Comparison of ENCODE assay signal across 8 mouse cellular contexts in the genomic region with DNA sequence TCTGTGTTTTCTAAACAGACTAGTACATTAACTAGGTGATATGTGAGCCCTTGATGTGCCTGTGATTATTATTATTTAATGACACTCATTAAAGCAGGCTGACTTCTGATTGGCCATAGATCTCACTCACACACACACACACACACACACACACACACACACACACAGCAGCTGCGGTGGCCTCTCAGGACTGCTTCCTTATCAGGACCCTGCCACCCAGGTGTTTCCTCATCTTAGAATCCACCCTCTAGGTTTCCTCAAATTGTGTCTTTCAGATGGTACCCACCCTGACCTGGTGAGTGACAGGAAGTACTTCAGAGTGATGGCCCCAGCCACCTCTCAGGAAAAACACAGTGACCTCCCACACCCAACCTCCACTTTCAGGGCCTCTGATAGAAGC. TPM values are rescaled to one million over a fixed set of nuclear protein-coding genes. Genes with fewer than 3 reads are reported as not detected.
DNase-seq lines count a peak whose midpoint lies in the region; ATAC-seq and TF ChIP-seq lines count a peak whose summit lies in the region.

No protein-coding gene starts in this region.

- TF ChIP-seq POLR2A in heart, adult 2 months (IDR thresholded peaks at IDR 0.05; ENCODE audit: insufficient read depth, low read depth, low read length), result peak; percentile 35; the same call in 1 of the 2 replicates

- H3K36me3 ChIP-seq in heart, adult 2 months (ENCODE audit: control insufficient read depth, insufficient read depth, low read length), result peaks cover 19% of the 10 kb centered on the region
- no peaks in the 10 kb centered on the region for H3K36me3 ChIP-seq in midbrain, embryonic 15.5 days (replicated peaks)

- H3K4me3 ChIP-seq in gastrocnemius, adult 2 months, result no peak overlapping the region
- no peak overlapping the region for H3K4me3 ChIP-seq in heart, adult 2 months
- H3K4me3 ChIP-seq in midbrain, embryonic 15.5 days, result no peak overlapping the region

- H3K27ac ChIP-seq in gastrocnemius, adult 2 months, result peak overlapping the region; percentile 67
- peak overlapping the region; percentile 87 for H3K27ac ChIP-seq in heart, adult 2 months
- H3K27ac ChIP-seq in midbrain, embryonic 15.5 days, result peak overlapping the region; percentile 83; the same call in 1 of the 2 replicates

- DNase-seq in gastrocnemius, adult 2 months, result no peak
- DNase-seq in gastrocnemius, postnatal 10 days, result no peak
- DNase-seq in heart, adult 2 months, result peak; percentile 40 to 64
- DNase-seq in kidney, adult 9 months, result peak; percentile 29
- DNase-seq in retina, embryonic 14.5 days (ENCODE audit: low spot score), result no peak
- DNase-seq in right cerebral cortex, postnatal 14 days, result no peak
- no peak for DNase-seq in adipocyte (ENCODE audit: low spot score)

- H3K9ac ChIP-seq in heart, adult 2 months (ENCODE audit: low read depth, low read length), result no peak overlapping the region
- H3K9ac ChIP-seq in midbrain, embryonic 15.5 days, result no peak overlapping the region

- 33% methylated on average over 1 of the region's 1 CpGs for WGBS in heart, adult 2 months
- 38% methylated on average over 1 of the region's 1 CpGs for WGBS in midbrain, embryonic 15.5 days

- H3K4me1 ChIP-seq in heart, adult 2 months (ENCODE audit: control insufficient read depth, insufficient read depth, low read length), result peaks cover 29% of the 10 kb centered on the region
- H3K4me1 ChIP-seq in midbrain, embryonic 15.5 days, result peaks cover 38% of the 10 kb centered on the region

- no peaks in the 10 kb centered on the region for H3K79me2 ChIP-seq in heart, adult 2 months (replicated peaks; ENCODE audit: control insufficient read depth, insufficient read depth, low read length)

- intact Hi-C loops in gastrocnemius, adult 2 months (cut with DNase I), result no loop called here
- intact Hi-C loops in heart, adult 2 months (cut with DNase I), result loop anchor here (2.0 to 5.0 kb wide), 3 partner anchors 48 to 124 kb away; no protein-coding TSS in a partner anchor

- no peak overlapping the region for H3K4me2 ChIP-seq in midbrain, embryonic 15.5 days

- no peak for ATAC-seq in midbrain, embryonic 15.5 days (replicated peaks)

- no peaks in the 10 kb centered on the region for H3K27me3 ChIP-seq in heart, adult 2 months (ENCODE audit: control insufficient read depth, insufficient read depth, low read length)
- no peaks in the 10 kb centered on the region for H3K27me3 ChIP-seq in midbrain, embryonic 15.5 days (replicated peaks)

- TF ChIP-seq EP300 in heart, adult 2 months (IDR thresholded peaks at IDR 0.05; ENCODE audit: insufficient read depth, low read depth, low read length), result peak; percentile 91

- H3K9me3 ChIP-seq in midbrain, embryonic 15.5 days, result no peaks in the 10 kb centered on the region

- no peak for TF ChIP-seq CTCF in gastrocnemius, adult 2 months (IDR thresholded peaks at IDR 0.05)
- no peak for TF ChIP-seq CTCF in heart, adult 2 months (IDR thresholded peaks at IDR 0.05)

RNA-seq across cellular contexts. Expression of a gene that starts 52.0 kb away (rescaled TPM):
- total RNA-seq in gastrocnemius, adult 2 months (2021), result 10 to 100 TPM; 25.7 to 46.6 TPM
- total RNA-seq in gastrocnemius, postnatal 10 days (2021), result 10 to 100 TPM; 80.4 to 90.5 TPM
- 10 to 100 TPM; 74.4 to 79.4 TPM for total RNA-seq in heart, adult 2 months (2021)
- polyA plus RNA-seq in heart, adult 2 months (2012; rRNA removed), result 43.3 and 65.0 TPM in 2 replicates
- polyA plus RNA-seq in midbrain, embryonic 15.5 days (2015; fragmentation: Nextera tagmentation; extraction: Ambion mirVana), result 37.1 and 41.4 TPM in 2 replicates

Comparison
In these comparisons a context has a peak if more than half of its experiments do, and no peak if none do; other contexts are left out.
1. DNase-seq: peak in heart, adult 2 months (2 of 2) and kidney, adult 9 months (single experiment); none in gastrocnemius, adult 2 months (single experiment), gastrocnemius, postnatal 10 days (single experiment), retina, embryonic 14.5 days (single experiment), right cerebral cortex, postnatal 14 days (single experiment) and adipocyte (single experiment).
2. Peak in every context shown above with its lines, with median percentiles within 50 percentile points of each other: H3K27ac ChIP-seq.